Mouse (Mus musculus) layer of hippocampus, adult 8-10 months (tissue): ENCODE results near the gene Cadps. TPM values are rescaled to one million over a fixed set of nuclear protein-coding genes. Genes with fewer than 3 reads are reported as not detected.
A peak's percentile ranks its signal among the peaks of the same experiment; 100 is the strongest.

ENCODE experiments used
- DNase-seq, 2 experiments: peaks; one replicate each; pipeline ENCODE4 v3.0.0; 2022; ENCODE audit warnings: low spot score in 2 of 2
- total RNA-seq, 4 experiments: library from RNA; stranded (reverse); gene quantifications; 2 replicates each; pipeline ENCODE4 v1.2.4; 2022

Gene Cadps
- total RNA-seq, 4 experiments from 2014 or later = 212 to 247 (median 230) TPM

GRCm38 (mm10) chr14:12343451-12343941 lies 479.4 kb downstream of the Cadps start:
- no peak for DNase-seq

GRCm38 (mm10) chr14:12342458-12343131 lies 480.3 kb downstream of the Cadps start:
- no peak for DNase-seq

- DNase-seq = no peak
These were observed 481.0 kb downstream of the Cadps start for GRCm38 (mm10) chr14:12341789-12342457.

- peak in 1 of 2 experiments; percentile 45 for DNase-seq
These were observed 481.6 kb downstream of the Cadps start for GRCm38 (mm10) chr14:12341075-12341788.

- DNase-seq = peak in 1 of 2 experiments; percentile 25
These were observed 482.4 kb downstream of the Cadps start for GRCm38 (mm10) chr14:12340238-12341074.

- DNase-seq = no peak
These were observed 483.9 kb downstream of the Cadps start for GRCm38 (mm10) chr14:12338811-12339565.

GRCm38 (mm10) chr14:12337998-12338809 lies 484.7 kb downstream of the Cadps start:
- DNase-seq = peak; percentile 56 to 65

- peak; percentile 39 to 48 for DNase-seq
These were observed 485.4 kb downstream of the Cadps start for GRCm38 (mm10) chr14:12337421-12337997.

- no peak for DNase-seq
These were observed 488.0 kb downstream of the Cadps start for GRCm38 (mm10) chr14:12334925-12335324.

- DNase-seq = no peak
These were observed 489.3 kb downstream of the Cadps start for GRCm38 (mm10) chr14:12333622-12334021.
